Mouse (Mus musculus): Measurements from ENCODE around the gene Tspan1. TPM values are rescaled to one million over a fixed set of nuclear protein-coding genes. Genes with fewer than 3 reads are reported as not detected.

Tspan1 gene
- total and polyA plus RNA-seq, 3 experiments, result 0.08 TPM; not detected in 2

- Histone ChIP-seq H3K36me3 (replicated peaks in 1 of 2; ENCODE audit: control insufficient read depth in 1 of 2, insufficient read depth in 1 of 2, low read length in 1 of 2) (no peaks in the 10 kb centered on the region), H3K27ac (ENCODE audit: insufficient read depth, low read depth) (no peak overlapping the region), H3K27me3 (replicated peaks) (no peaks in the 10 kb centered on the region), H3K9ac (ENCODE audit: insufficient read depth, low read depth) (no peak overlapping the region), H3K4me3 (replicated peaks in 1 of 3; ENCODE audit: low read depth in 2 of 3, low read length in 2 of 3, poor library complexity in 1 of 3) (no peak overlapping the region), H3K9me3 (replicated peaks; ENCODE audit: low read length) (no peaks in the 10 kb centered on the region), H3K4me1 (ENCODE audit: control insufficient read depth in 1 of 2, insufficient read depth in 2 of 2) (peaks cover 2 to 3% of the 10 kb centered on the region in 2 experiments; a peak in 1 of 4 replicates), H3K4me2 (ENCODE audit: insufficient read depth, low read depth, poor library complexity, severe bottlenecking) (no peak overlapping the region), H3K79me2 (replicated peaks; ENCODE audit: control insufficient read depth, extremely low read depth, insufficient read depth, poor library complexity, severe bottlenecking) (no peaks in the 10 kb centered on the region)
- in situ Hi-C loops (cut with MboI; ENCODE audit: low pct_ligation_motif_present, low pct_unique_long_range_greater_than_20kb, low sequenced_read_pairs) (no loop called here), dilution Hi-C loops (cut with MboI; ENCODE audit: extremely low pct_ligation_motif_present, extremely low pct_unique_long_range_greater_than_20kb, low sequenced_read_pairs) (no loop called here)
- no peak for TF ChIP-seq RCOR1 (conservative IDR thresholded peaks at IDR 0.05; ENCODE audit: low read depth, low read length)
- no peak for TF ChIP-seq HCFC1 (IDR thresholded peaks at IDR 0.05; ENCODE audit: low read depth, low read length)
- no peak for TF ChIP-seq MAFK (IDR thresholded peaks at IDR 0.05; ENCODE audit: insufficient replicate concordance, low read length)
- no peak for TF ChIP-seq ELF1 (IDR thresholded peaks at IDR 0.05; ENCODE audit: low read depth, low read length)
- no peak for TF ChIP-seq USF1 (IDR thresholded peaks at IDR 0.05; ENCODE audit: low read depth, low read length)
- TF ChIP-seq KAT2A (IDR thresholded peaks at IDR 0.05; ENCODE audit: insufficient replicate concordance, low read length), result no peak
- no peak for TF ChIP-seq TBP (conservative IDR thresholded peaks at IDR 0.05; ENCODE audit: low read depth, low read length)
- TF ChIP-seq JUN (IDR thresholded peaks at IDR 0.05; ENCODE audit: insufficient read depth, low read depth, low read length), result no peak
- TF ChIP-seq PAX5 (IDR thresholded peaks at IDR 0.05; ENCODE audit: low read length), result no peak
- TF ChIP-seq IRF4 (IDR thresholded peaks at IDR 0.05; ENCODE audit: low read depth, low read length), result no peak
- no peak for TF ChIP-seq POLR2AphosphoS2 (IDR thresholded peaks at IDR 0.05; ENCODE audit: low read depth, low read length)
- no peak for TF ChIP-seq POLR2A (IDR thresholded peaks at IDR 0.05; ENCODE audit: low read depth, low read length)
- TF ChIP-seq CHD2 (IDR thresholded peaks at IDR 0.05; ENCODE audit: low read length), result no peak
- TF ChIP-seq ZNF384 (IDR thresholded peaks at IDR 0.05; ENCODE audit: low read depth, low read length), result no peak
- no peak for TF ChIP-seq MXI1 (IDR thresholded peaks at IDR 0.05; ENCODE audit: low read depth, low read length)
- TF ChIP-seq NELFE (IDR thresholded peaks at IDR 0.05; ENCODE audit: low read depth, low read length), result no peak
- TF ChIP-seq MAZ (IDR thresholded peaks at IDR 0.05; ENCODE audit: low read depth, low read length), result no peak
- no peak for TF ChIP-seq MAX (IDR thresholded peaks at IDR 0.05; ENCODE audit: low read length)
- TF ChIP-seq E2F4 (IDR thresholded peaks at IDR 0.05; ENCODE audit: insufficient replicate concordance, low read depth, low read length), result no peak
- no peak for TF ChIP-seq ZC3H11A (IDR thresholded peaks at IDR 0.05; ENCODE audit: low read depth, low read length)
- no peak for DNase-seq (ENCODE audit: extremely low read depth)
Observed at GRCm38 (mm10) chr4:116182745-116183144, 15.3 kb upstream of the Tspan1 start.

- peaks cover 5 to 9% of the 10 kb centered on the region in 2 experiments; a peak in 3 of 4 replicates for H3K4me1 ChIP-seq (ENCODE audit: control insufficient read depth in 1 of 2, insufficient read depth in 2 of 2)
Observed at GRCm38 (mm10) chr4:116182079-116182478, 14.7 kb upstream of the Tspan1 start.

More at GRCm38 (mm10) chr4:116182079-116182478, 14.7 kb upstream of the Tspan1 start:
- Histone ChIP-seq H3K27me3 (replicated peaks) (no peaks in the 10 kb centered on the region), H3K9ac (ENCODE audit: insufficient read depth, low read depth) (no peak overlapping the region), H3K4me2 (ENCODE audit: insufficient read depth, low read depth, poor library complexity, severe bottlenecking) (no peak overlapping the region), H3K4me3 (replicated peaks in 1 of 3; ENCODE audit: low read depth in 2 of 3, low read length in 2 of 3, poor library complexity in 1 of 3) (no peak overlapping the region), H3K36me3 (replicated peaks in 1 of 2; ENCODE audit: control insufficient read depth in 1 of 2, insufficient read depth in 1 of 2, low read length in 1 of 2) (no peaks in the 10 kb centered on the region), H3K79me2 (replicated peaks; ENCODE audit: control insufficient read depth, extremely low read depth, insufficient read depth, poor library complexity, severe bottlenecking) (no peaks in the 10 kb centered on the region), H3K27ac (ENCODE audit: insufficient read depth, low read depth) (no peak overlapping the region), H3K9me3 (replicated peaks; ENCODE audit: low read length) (no peaks in the 10 kb centered on the region)
- TF ChIP-seq E2F4 (IDR thresholded peaks at IDR 0.05; ENCODE audit: insufficient replicate concordance, low read depth, low read length), result no peak
- no peak for TF ChIP-seq USF1 (IDR thresholded peaks at IDR 0.05; ENCODE audit: low read depth, low read length)
- TF ChIP-seq UBTF (IDR thresholded peaks at IDR 0.05; ENCODE audit: low read depth, low read length), result no peak
- TF ChIP-seq MAFK (IDR thresholded peaks at IDR 0.05; ENCODE audit: insufficient replicate concordance, low read length), result no peak
- TF ChIP-seq MXI1 (IDR thresholded peaks at IDR 0.05; ENCODE audit: low read depth, low read length), result no peak
- TF ChIP-seq ZC3H11A (IDR thresholded peaks at IDR 0.05; ENCODE audit: low read depth, low read length), result no peak
- no peak for TF ChIP-seq ZNF384 (IDR thresholded peaks at IDR 0.05; ENCODE audit: low read depth, low read length)
- TF ChIP-seq ZKSCAN1 (IDR thresholded peaks at IDR 0.05; ENCODE audit: borderline replicate concordance, low read depth, low read length), result no peak
- TF ChIP-seq ELF1 (IDR thresholded peaks at IDR 0.05; ENCODE audit: low read depth, low read length), result no peak
- no peak for TF ChIP-seq RCOR1 (conservative IDR thresholded peaks at IDR 0.05; ENCODE audit: low read depth, low read length)
- no peak for TF ChIP-seq MEF2A (IDR thresholded peaks at IDR 0.05; ENCODE audit: borderline replicate concordance, low read depth, low read length)
- no peak for TF ChIP-seq POLR2A (IDR thresholded peaks at IDR 0.05; ENCODE audit: low read depth, low read length)
- TF ChIP-seq CTCF (conservative IDR thresholded peaks at IDR 0.05 in 1 of 2, IDR thresholded peaks at IDR 0.05 in 1 of 2; ENCODE audit: low read depth in 2 of 2, low read length in 2 of 2), result no peak
- TF ChIP-seq SIN3A (IDR thresholded peaks at IDR 0.05; ENCODE audit: low read length), result no peak
- no peak for TF ChIP-seq GABPA (IDR thresholded peaks at IDR 0.05; ENCODE audit: insufficient replicate concordance, low read depth, low read length)
- TF ChIP-seq USF2 (conservative IDR thresholded peaks at IDR 0.05; ENCODE audit: low read depth, low read length), result no peak
- no peak for TF ChIP-seq RAD21 (IDR thresholded peaks at IDR 0.05; ENCODE audit: low read depth, low read length)
- TF ChIP-seq BHLHE40 (IDR thresholded peaks at IDR 0.05; ENCODE audit: low read depth, low read length), result no peak
- no peak for DNase-seq (ENCODE audit: extremely low read depth)
- dilution Hi-C loops (cut with MboI; ENCODE audit: extremely low pct_ligation_motif_present, extremely low pct_unique_long_range_greater_than_20kb, low sequenced_read_pairs), result no loop called here
- in situ Hi-C loops (cut with MboI; ENCODE audit: low pct_ligation_motif_present, low pct_unique_long_range_greater_than_20kb, low sequenced_read_pairs), result no loop called here

All from CH12.LX (cell line).